Mouse (Mus musculus): Measurements from ENCODE around the gene Cwc27. TPM values are rescaled to one million over a fixed set of nuclear protein-coding genes. Genes with fewer than 3 reads are reported as not detected.

Cwc27 gene
- polyA plus RNA-seq, 1 experiment, result 4.4 TPM

- Histone ChIP-seq H3K27ac (ENCODE audit: control insufficient read depth, insufficient read depth, low read depth, low read length) (no peak overlapping the region), H3K4me3 (ENCODE audit: control insufficient read depth, low read depth, low read length) (no peak overlapping the region), H3K4me1 (ENCODE audit: control insufficient read depth, insufficient read depth, low read length) (no peaks in the 10 kb centered on the region), H3K36me3 (ENCODE audit: control insufficient read depth, insufficient read depth, low read length) (no peaks in the 10 kb centered on the region), H3K27me3 (ENCODE audit: control insufficient read depth, insufficient read depth, low read length) (no peaks in the 10 kb centered on the region)
- TF ChIP-seq POLR2A (IDR thresholded peaks at IDR 0.05; ENCODE audit: control insufficient read depth, low read depth, low read length) (no peak), CTCF (IDR thresholded peaks at IDR 0.05; ENCODE audit: control insufficient read depth, insufficient read depth, insufficient replicate concordance, low read depth, low read length) (no peak)
Measured at GRCm38 (mm10) chr13:104727681-104728080, 89.3 kb downstream of the Cwc27 start.

- H3K4me3 ChIP-seq (ENCODE audit: control insufficient read depth, low read depth, low read length), result no peak overlapping the region
- no peaks in the 10 kb centered on the region for H3K27me3 ChIP-seq (ENCODE audit: control insufficient read depth, insufficient read depth, low read length)
- no peak overlapping the region for H3K27ac ChIP-seq (ENCODE audit: control insufficient read depth, insufficient read depth, low read depth, low read length)
- no peaks in the 10 kb centered on the region for H3K4me1 ChIP-seq (ENCODE audit: control insufficient read depth, insufficient read depth, low read length)
- H3K36me3 ChIP-seq (ENCODE audit: control insufficient read depth, insufficient read depth, low read length), result no peaks in the 10 kb centered on the region
- TF ChIP-seq POLR2A (IDR thresholded peaks at IDR 0.05; ENCODE audit: control insufficient read depth, low read depth, low read length) (no peak), CTCF (IDR thresholded peaks at IDR 0.05; ENCODE audit: control insufficient read depth, insufficient read depth, insufficient replicate concordance, low read depth, low read length) (no peak)
Measured at GRCm38 (mm10) chr13:104720133-104720532, 96.8 kb downstream of the Cwc27 start.

GRCm38 (mm10) chr13:104694612-104695355 lies 122.2 kb downstream of the Cwc27 start:
- Histone ChIP-seq H3K27ac (ENCODE audit: control insufficient read depth, insufficient read depth, low read depth, low read length) (no peak overlapping the region), H3K27me3 (ENCODE audit: control insufficient read depth, insufficient read depth, low read length) (no peaks in the 10 kb centered on the region), H3K4me3 (ENCODE audit: control insufficient read depth, low read depth, low read length) (no peak overlapping the region), H3K36me3 (ENCODE audit: control insufficient read depth, insufficient read depth, low read length) (no peaks in the 10 kb centered on the region), H3K4me1 (ENCODE audit: control insufficient read depth, insufficient read depth, low read length) (no peaks in the 10 kb centered on the region)
- TF ChIP-seq CTCF (IDR thresholded peaks at IDR 0.05; ENCODE audit: control insufficient read depth, insufficient read depth, insufficient replicate concordance, low read depth, low read length) (no peak), POLR2A (IDR thresholded peaks at IDR 0.05; ENCODE audit: control insufficient read depth, low read depth, low read length) (no peak)

GRCm38 (mm10) chr13:104692710-104693109 lies 124.2 kb downstream of the Cwc27 start:
- Histone ChIP-seq H3K27ac (ENCODE audit: control insufficient read depth, insufficient read depth, low read depth, low read length) (no peak overlapping the region), H3K4me1 (ENCODE audit: control insufficient read depth, insufficient read depth, low read length) (no peaks in the 10 kb centered on the region), H3K36me3 (ENCODE audit: control insufficient read depth, insufficient read depth, low read length) (no peaks in the 10 kb centered on the region), H3K4me3 (ENCODE audit: control insufficient read depth, low read depth, low read length) (no peak overlapping the region), H3K27me3 (ENCODE audit: control insufficient read depth, insufficient read depth, low read length) (no peaks in the 10 kb centered on the region)
- TF ChIP-seq POLR2A (IDR thresholded peaks at IDR 0.05; ENCODE audit: control insufficient read depth, low read depth, low read length) (no peak), CTCF (IDR thresholded peaks at IDR 0.05; ENCODE audit: control insufficient read depth, insufficient read depth, insufficient replicate concordance, low read depth, low read length) (no peak)

- H3K27ac ChIP-seq (ENCODE audit: control insufficient read depth, insufficient read depth, low read depth, low read length), result no peak overlapping the region
- TF ChIP-seq POLR2A (IDR thresholded peaks at IDR 0.05; ENCODE audit: control insufficient read depth, low read depth, low read length) (no peak), CTCF (IDR thresholded peaks at IDR 0.05; ENCODE audit: control insufficient read depth, insufficient read depth, insufficient replicate concordance, low read depth, low read length) (no peak)
- no peak overlapping the region for H3K4me3 ChIP-seq (ENCODE audit: control insufficient read depth, low read depth, low read length)
- H3K36me3 ChIP-seq (ENCODE audit: control insufficient read depth, insufficient read depth, low read length), result no peaks in the 10 kb centered on the region
- H3K4me1 ChIP-seq (ENCODE audit: control insufficient read depth, insufficient read depth, low read length), result no peaks in the 10 kb centered on the region
- no peaks in the 10 kb centered on the region for H3K27me3 ChIP-seq (ENCODE audit: control insufficient read depth, insufficient read depth, low read length)
Measured at GRCm38 (mm10) chr13:104685537-104685936, 131.4 kb downstream of the Cwc27 start.

GRCm38 (mm10) chr13:104684361-104685011 lies 132.5 kb downstream of the Cwc27 start:
- Histone ChIP-seq H3K27me3 (ENCODE audit: control insufficient read depth, insufficient read depth, low read length) (no peaks in the 10 kb centered on the region), H3K4me1 (ENCODE audit: control insufficient read depth, insufficient read depth, low read length) (no peaks in the 10 kb centered on the region), H3K36me3 (ENCODE audit: control insufficient read depth, insufficient read depth, low read length) (no peaks in the 10 kb centered on the region), H3K4me3 (ENCODE audit: control insufficient read depth, low read depth, low read length) (no peak overlapping the region), H3K27ac (ENCODE audit: control insufficient read depth, insufficient read depth, low read depth, low read length) (no peak overlapping the region)
- no peak for TF ChIP-seq POLR2A (IDR thresholded peaks at IDR 0.05; ENCODE audit: control insufficient read depth, low read depth, low read length)
- TF ChIP-seq CTCF (IDR thresholded peaks at IDR 0.05; ENCODE audit: control insufficient read depth, insufficient read depth, insufficient replicate concordance, low read depth, low read length), result no peak

- no peaks in the 10 kb centered on the region for H3K27me3 ChIP-seq (ENCODE audit: control insufficient read depth, insufficient read depth, low read length)
- H3K27ac ChIP-seq (ENCODE audit: control insufficient read depth, insufficient read depth, low read depth, low read length), result no peak overlapping the region
- H3K4me1 ChIP-seq (ENCODE audit: control insufficient read depth, insufficient read depth, low read length), result no peaks in the 10 kb centered on the region
- no peak for TF ChIP-seq POLR2A (IDR thresholded peaks at IDR 0.05; ENCODE audit: control insufficient read depth, low read depth, low read length)
- no peak for TF ChIP-seq CTCF (IDR thresholded peaks at IDR 0.05; ENCODE audit: control insufficient read depth, insufficient read depth, insufficient replicate concordance, low read depth, low read length)
- no peak overlapping the region for H3K4me3 ChIP-seq (ENCODE audit: control insufficient read depth, low read depth, low read length)
- no peaks in the 10 kb centered on the region for H3K36me3 ChIP-seq (ENCODE audit: control insufficient read depth, insufficient read depth, low read length)
Measured at GRCm38 (mm10) chr13:104681212-104681611, 135.7 kb downstream of the Cwc27 start.
